Mouse (Mus musculus) frontal cortex, adult 2 months (tissue): ENCODE measurements around the gene Zfp423. TPM values are rescaled to one million over a fixed set of nuclear protein-coding genes. Genes with fewer than 3 reads are reported as not detected.

Source experiments
- DNase-seq, 2 experiments: peaks; one replicate each; pipeline ENCODE4 v3.0.0; 2022; ENCODE audit warnings: low spot score in 1 of 2; ENCODE audit errors: extremely low spot score in 1 of 2
- polyA plus RNA-seq: library from polyadenylated mRNA; depleted of rRNA; stranded (reverse); fragments of >200 nt; gene quantifications from 2 replicates; pipeline ENCODE4 v1.2.3, GENCODE M21; 2012

Gene Zfp423
- polyA plus RNA-seq, 1 experiment, result 31.1 TPM

DNA sequence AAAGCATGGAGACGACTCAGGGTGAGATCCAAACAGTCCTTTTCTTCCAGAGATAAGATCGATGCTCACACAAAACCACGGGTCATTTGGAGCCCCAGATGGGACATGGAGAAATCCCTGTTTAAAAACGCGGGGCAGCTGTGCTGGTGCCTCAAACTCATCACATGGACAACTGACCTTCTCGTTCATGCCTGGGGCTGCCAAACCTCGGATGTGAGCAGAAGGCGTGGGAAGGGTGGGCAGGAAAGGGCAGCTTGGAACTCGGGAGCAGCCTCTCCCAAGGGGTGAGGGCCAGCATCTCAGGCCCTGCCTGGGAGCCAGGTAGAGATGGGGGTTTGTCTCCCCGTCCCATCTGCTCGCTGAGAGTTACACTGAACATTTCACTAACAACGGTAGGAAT is 146.7 kb downstream of the Zfp423 start:
- DNase-seq, result no peak

DNA sequence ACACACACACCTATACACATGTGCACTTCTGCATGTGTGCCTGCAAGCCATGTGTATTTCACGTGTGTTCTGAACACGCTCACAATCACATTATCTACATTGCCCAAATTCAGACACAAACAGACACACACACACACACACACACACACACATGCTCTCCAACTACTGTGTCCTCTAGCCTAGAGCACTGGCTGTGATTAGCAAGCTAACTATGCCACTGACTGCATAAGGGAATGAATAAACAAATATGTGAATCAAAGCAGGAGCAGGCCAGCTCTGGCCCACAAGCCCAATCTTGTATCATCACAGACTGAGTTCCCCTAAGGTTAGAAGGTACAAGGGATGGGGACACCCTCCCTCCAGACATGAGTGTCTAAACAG is 147.3 kb downstream of the Zfp423 start:
- no peak for DNase-seq

DNA sequence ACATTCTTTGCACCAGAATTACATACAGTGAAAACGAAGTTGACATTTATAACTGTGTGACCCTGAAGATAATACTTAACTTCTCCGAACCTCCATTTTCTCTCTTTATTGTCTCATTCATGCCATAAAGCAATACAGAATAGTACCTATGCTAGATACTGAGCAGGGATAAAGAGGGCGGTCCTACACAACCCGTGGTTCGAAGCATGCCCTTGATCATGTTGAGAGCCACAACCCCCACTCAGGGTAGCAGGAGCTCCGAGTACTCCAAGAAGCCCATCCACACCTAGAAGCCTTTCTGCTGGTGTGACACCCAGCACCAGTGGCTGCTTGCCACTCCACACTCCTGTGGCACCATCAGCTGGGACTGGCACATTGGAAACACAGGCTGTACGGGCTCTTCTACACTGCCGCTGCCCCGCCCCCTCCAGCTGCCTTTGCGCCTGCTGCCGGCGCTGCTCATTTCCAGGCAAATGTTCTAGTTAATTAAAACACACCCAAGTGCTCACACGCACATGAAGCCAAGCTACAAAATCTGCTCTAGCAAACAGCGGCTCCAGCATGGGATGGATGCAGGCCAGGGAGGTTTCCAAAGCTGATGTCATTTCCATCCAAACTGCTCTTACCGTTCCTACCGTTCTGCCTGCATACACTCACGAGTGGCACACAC is 147.9 kb downstream of the Zfp423 start:
- DNase-seq, result peak; percentile 54 to 73

DNA sequence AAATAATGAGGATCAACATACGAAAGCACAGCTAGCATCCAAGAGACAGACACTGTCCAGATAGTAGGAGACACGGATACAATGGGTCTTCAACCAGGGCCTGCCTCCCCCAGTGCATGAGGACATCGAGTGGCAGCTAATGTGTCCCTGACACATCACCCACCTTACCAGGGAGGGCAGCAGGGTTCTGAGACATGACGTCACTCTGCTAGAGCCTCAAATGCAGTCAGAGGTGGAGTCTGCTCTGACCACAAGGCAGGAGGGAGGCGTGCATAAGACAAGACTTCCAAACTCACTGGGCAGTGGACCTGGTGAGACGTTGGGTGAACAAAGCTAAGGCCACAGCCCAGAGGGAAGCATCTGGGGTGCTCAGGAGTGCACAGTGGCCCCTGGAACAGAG is 148.6 kb downstream of the Zfp423 start:
- no peak for DNase-seq

DNA sequence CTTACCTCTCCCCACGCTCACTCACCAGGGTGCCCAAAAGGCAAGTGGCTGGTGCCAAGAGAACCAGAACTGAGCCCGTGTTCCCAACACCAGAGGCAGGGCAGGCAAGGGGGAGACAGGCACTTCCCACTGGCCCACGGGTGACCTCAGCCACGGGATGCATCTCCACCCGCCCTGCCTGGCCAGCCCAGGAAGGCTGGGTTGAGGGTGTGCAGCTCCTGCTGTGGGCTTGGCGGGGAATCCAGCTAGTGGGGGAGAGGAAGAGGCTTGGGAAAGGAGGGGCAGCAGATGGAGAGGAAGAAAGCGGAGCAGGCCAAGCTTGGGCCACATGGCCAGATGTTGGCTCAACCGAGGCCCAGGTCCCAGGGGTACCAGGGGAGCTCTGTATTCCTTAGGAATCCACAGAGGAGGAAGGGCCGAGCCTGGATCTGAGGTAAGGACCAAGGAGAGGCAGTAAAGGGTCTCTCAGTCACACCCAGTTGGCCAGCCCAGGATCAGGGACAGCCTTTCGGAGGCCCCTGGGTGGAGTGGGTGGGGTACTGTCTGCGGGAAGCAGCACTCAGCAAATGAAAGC is 155.0 kb downstream of the Zfp423 start:
- DNase-seq, result no peak

DNA sequence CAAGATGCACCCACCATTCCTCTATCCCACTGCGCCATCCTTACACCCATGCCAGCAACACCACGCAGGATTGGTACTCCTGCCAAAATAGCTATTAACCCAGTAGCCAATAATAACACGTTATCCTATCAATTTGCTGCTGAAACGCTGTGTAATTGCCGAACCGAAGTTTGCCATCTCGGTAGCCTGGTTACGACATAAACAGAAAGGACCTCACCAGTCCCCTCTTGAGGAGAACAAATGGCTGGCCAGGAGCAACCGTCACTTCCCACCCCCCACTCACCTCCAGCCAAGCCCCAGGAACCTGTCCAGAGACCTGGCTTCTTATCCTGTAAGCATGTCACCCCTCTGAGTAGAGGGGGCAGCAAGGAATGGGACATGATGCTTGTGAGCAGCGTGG is 156.0 kb downstream of the Zfp423 start:
- DNase-seq, result no peak

DNA sequence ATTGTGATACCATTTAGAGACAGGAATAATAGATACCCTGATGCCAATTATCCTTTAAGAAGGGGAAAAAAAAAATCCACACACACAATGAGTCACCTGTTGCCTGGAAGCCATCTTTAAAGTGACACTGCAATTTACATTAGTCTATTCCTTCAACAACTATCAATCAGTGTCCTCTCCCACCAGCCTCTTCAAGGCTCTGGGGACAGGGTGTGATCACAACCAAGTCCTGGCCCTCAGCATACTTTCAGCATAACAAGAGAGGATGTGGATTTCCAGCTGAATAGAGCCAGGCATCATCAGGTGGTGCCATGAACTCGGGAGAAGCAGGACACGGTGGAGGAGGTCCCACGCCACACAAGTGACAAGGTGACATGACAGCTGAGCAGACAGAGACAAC is 156.8 kb downstream of the Zfp423 start:
- no peak for DNase-seq

DNA sequence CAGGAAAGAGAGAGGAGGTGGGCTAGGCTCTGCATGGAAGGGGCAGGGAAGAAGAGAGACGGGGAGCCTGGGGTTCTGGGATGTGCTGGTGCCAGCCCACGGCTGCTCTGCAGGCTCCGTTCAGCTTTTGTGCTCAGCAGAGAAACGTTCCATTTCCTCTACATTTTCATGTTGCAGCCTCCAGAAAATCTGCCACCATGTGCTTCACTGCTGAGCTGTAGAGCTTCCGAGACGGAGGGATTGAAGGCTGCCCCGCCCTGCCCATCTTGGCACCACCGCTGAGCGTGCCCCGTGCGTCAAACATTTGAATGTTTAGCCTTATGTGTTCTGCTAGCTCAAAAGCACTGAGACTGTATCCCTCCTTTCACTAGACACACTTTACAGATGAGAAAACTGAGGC is 159.3 kb downstream of the Zfp423 start:
- DNase-seq, result peak; percentile 28 to 73

DNA sequence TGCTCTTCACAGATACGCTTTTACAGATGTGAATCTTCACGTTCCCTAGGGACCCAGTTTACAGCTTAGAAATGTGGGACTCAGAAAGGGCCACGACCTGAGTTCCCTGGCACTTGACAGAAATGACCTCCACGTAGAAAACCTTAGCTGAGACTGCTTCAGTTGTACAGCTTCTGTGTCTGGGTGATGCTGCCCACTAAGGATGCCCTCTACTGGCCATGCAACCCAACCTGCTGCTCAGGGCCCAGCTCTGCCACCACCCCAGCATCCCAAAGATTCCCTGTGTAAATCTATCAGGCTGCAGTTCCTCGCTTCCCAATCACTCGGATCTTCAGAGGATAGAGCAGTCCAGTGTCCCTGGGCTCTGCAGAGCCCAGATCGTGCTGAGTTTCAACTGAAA is 163.2 kb downstream of the Zfp423 start:
- DNase-seq, result peak in 1 of 2 experiments; percentile 26

DNA sequence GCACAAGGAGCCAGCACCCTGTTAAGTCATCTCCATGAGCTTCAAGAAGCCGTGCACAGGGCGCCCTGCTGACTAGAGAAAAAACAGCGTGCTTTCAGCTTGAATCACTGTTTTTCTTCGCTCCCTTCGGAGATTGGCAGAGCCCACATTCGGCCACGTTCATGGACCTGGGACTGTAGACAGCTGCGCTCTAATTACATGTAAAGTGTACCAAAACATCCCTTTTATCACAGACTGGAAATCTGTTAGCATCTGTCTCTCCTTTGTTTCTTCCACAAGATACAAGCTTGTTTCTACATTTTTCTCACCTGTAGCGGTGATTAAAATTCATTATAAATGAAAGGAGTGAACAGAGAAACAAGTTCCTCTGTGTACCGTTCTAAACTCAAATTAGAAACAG is 164.8 kb downstream of the Zfp423 start:
- no peak for DNase-seq

DNA sequence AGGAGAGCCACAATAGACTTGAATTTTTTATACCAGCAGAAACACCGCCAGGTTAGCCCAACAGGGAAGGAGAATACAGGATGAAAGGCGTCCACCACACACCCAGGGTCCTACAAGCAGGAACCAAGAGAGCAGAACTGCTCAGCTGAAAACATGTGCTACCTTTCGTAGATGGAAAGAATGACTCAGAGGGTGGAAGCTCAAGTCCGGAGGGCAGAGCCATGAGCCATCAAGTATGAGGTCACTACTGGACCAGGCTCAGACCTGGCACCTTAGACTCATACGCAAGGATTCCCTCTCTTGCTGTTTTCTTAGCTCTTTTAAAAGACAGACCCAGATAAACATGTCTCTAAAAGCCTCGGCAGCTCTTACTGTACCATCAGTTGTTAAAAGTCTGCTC is 168.3 kb downstream of the Zfp423 start:
- no peak for DNase-seq

DNA sequence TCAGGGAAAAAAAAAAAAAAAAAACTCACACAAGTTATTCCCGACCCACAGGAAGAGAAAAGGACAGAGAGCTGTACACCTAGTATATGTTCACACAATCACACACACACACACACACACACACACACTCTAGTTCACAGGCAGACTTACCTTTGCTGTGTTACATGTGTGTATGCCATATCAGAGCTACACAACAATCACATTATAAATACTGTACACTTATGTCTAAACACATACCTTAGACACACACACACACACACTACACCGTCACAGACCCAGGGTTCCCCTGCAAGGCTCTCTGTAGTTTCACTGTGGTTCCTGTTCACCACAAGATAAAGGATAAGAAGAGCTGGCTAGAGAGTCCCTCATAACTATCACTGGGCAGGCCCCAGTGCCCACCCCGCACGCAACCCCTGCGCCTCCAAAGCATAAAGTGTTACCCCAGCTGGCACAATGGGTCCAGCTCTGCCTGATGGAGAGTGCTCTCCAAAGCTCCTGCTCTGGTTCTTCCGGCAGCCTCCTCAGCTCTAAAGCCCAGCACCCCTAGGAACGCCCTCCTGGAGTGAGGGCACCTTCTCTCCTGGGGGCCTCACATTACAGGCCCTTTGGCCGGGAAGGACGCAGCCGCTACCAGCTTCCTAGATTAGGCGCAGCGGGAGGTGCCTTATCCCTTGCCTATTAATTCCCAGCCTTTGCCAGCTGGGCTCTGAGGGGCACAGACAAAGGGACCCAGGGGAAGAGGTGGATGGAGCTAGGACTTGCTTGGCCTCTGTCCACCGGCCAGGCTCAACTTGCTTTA is 174.6 kb downstream of the Zfp423 start:
- DNase-seq, result no peak

DNA sequence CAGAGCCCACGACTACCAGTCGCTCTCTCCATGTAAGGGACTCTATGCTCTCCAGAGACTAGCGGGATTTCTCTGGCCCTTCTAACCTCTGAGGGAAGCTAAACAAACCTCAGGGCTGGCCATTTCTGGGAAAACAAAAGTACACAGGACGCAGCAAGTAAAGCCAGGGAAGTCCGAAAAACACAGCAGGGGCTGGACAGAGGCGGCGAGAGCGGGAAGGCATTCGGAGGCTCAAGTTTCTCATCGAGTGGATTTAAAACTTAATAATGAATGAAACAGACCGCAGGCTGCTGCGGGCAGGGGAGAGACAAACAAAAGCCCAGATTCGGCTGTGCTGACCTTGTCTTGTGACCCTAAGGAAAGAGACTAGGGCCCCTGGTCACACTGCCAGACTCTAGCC is 175.2 kb downstream of the Zfp423 start:
- no peak for DNase-seq

DNA sequence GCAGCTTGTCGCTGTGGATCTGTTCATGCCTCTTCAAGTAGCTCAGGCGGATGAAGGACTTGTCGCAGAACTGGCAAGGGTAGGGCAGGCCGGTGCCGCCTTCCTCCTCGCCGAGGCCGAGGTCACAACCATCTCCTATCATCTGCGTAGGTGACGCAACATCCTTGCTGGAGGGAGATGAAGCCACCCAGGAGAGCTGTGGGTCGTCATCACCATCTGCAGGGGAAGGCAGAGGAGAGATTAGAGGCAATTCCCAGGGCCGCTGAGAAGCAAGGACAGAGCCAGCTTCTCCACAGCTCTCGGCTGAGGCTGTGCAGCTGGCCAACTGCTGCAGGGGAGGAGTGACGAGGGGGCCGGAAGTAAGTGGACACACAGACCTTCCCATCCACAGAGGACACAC is 176.2 kb downstream of the Zfp423 start:
- DNase-seq, result no peak

DNA sequence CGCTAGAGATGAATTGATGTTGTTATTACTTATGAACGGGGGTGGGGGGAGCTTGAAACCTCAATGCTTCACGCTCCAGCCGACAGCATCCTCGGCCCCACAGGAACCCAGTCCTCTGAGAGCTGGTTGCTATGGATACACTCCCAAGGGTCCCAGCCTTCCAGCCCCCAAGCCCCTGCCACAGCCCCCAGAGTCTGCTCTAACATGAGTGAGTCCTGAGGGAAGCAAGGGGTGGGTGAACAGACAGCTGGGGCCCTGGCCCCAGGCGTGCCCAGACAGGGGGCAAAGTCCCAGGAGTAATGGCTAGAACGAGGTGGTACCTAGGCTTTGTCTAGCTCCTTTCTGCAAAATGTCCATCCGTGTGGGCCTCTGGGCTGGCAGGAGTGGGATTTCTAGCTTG is 181.8 kb downstream of the Zfp423 start:
- no peak for DNase-seq

DNA sequence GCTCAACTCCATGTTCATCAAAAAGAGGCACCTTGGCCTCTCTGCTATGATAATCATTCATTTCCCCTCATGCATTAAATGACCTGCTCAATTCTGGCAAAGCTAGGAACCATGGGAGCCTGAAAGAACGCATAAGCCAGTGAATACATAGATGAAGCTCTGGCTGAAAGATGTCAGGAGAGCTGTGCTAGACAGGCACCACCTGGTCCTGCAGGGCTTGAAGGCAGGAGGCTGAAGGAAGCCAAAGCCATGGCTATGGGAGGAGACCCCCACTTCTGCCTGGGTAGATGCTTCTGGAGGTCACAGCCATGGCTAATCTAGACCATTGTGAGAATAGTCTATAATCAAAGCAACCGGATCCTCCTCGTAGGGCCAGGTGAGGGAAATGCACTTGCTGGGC is 183.5 kb downstream of the Zfp423 start:
- DNase-seq, result no peak

DNA sequence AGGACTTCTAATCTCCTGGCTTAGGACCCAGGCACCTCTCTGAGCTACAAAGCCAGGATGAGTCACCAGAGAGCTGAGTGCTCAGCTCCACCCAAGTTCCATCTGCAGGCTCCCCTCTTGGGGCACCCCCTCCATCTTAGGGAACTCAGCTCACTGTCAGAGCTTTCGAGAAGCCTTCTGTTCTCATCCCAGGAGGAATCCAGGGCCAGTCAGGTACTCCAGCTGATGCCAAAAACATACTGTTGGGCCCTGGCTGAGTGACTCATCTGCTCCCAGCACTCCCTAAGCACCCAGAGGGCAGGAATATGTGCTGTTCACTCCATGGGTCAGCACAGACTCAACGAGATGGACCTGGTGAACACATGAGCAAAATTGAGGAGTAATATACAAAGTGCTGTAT is 184.4 kb downstream of the Zfp423 start:
- DNase-seq, result no peak

DNA sequence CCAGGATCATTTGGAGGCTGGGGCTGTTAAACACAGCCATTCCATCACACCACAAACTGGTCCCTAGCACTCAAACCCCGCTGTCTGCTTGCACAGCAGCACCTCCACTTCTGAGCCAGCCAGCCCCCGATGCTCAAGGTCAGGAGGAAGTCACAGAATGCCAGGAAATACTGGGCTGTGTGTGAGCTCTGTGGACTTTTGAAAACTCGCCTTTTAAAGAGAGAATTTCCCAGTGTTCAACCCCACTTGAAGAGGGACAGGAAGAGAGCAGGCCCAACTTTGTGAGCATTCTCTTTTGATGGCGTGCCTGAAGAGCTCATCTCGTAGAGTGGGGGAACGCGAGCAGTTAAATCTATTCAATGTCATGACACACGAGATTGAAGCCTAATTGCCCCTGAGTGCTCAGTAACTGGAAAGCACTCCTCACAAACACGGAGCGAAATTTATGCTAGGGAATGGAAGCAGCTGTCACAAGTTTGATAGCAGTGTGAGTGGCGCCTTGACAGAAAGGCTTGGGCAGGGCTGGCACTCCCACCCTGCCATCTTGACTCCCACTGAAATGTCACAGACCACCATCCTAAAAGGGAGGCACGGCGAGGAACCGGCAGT is 186.4 kb downstream of the Zfp423 start:
- DNase-seq, result no peak

DNA sequence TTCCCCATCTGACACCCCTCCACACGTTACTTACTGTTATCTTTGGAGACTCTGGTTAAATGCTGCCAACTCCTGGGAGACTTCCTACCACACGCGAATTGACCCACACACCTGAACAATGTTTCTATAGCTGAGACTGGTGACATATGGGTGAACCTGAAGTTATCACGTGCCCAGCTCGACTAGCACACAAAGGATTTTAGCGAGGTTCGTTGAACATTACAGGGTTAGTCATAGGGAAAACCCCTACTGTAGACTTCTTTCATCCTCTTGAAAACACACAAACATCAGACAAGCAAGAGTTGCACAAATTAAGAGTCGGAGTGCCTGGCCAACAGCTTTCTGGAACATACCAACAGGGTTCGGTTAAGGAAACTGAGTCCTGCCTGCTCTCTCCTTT is 191.5 kb downstream of the Zfp423 start:
- DNase-seq, result no peak

DNA sequence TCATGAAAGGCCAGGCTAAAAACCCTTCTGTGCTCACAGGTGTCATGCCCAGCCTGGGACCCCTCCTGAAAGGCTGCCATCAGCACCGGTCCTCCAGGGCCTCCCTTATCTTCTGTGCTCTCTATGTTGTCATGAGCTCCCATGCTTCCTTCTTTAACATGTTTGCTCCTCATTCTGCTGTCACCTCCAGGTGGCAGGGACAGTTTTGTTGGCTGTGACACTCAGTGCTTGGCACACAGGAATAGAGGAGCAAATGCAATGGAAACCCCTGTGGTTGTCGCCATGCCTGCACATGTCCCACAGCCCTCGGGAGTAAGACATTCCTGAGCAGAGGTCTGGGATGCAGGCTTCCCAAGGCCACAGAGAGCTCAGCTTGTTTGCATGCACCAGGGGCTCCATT is 194.1 kb downstream of the Zfp423 start:
- DNase-seq, result no peak

DNA sequence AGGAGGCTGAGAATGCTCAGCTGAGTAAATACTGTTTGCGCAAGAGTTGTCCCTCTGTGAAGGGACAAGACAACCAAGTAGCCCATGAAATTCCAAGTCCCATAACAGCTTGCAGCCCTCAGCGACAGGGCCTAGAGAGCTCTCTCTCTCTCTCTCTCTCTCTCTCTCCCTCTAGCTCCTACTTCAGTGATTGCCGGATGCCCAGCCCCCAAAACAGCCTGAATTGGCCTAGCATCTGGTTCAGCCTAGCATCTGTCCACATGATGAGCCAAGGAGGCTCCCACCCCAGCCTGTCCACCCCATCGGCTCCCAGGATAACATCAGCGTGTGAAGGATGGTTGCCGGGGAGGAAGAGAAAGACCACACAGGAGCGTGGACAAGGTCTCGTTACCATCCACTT is 200.6 kb downstream of the Zfp423 start:
- DNase-seq, result no peak

DNA sequence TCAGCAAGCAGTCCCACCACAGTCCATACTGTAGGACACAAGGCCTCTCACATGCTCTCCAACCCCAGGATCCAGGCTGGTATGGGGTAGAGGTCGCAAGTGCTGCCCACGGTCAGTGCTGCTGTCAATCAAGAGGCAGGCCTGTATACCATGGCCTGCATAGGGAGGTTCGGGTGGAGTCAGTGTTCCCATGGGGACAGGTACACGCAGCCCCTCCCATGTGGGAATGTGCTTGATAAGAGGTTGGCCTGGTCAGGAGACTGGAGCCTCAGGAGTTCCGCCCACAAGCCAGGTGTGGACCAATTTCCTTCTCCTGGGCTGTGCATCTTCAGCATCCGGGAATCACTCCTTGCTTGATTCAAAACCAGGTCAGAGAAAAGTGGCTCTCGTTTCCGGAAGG is 204.5 kb downstream of the Zfp423 start:
- DNase-seq, result no peak
